Mouse (Mus musculus) midbrain, embryonic 12.5 days (tissue): Measurements from ENCODE around the gene Phf14. TPM values are rescaled to one million over a fixed set of nuclear protein-coding genes. Genes with fewer than 3 reads are reported as not detected.

Experiments
- ATAC-seq: fragments of 200-750 bp; cut with Nextera tagmentation; 2 replicates; pipeline ENCODE4 v1.8.0; 2017; ENCODE audit warnings: low read depth, moderate TSS enrichment, moderate library complexity; ENCODE audit not compliant: low FRiP score
- H3K27ac ChIP-seq: fragments of 300-500 bp; sonication (generic); replicated peaks from 2 replicates; pipeline ENCODE4 v1.5.1; 2016; ENCODE audit warnings: mild to moderate bottlenecking
- H3K27me3 ChIP-seq: fragments of 300-500 bp; sonication (generic); 2 replicates; pipeline ENCODE4 v1.6.1; 2016; ENCODE audit warnings: mild to moderate bottlenecking
- H3K36me3 ChIP-seq: fragments of 300-500 bp; sonication (generic); 2 replicates; pipeline ENCODE4 v1.6.1; 2016
- H3K4me1 ChIP-seq: fragments of 300-500 bp; sonication (generic); 2 replicates; pipeline ENCODE4 v1.6.1; 2016
- H3K4me2 ChIP-seq: fragments of 300-500 bp; sonication (generic); replicated peaks from 2 replicates; pipeline ENCODE4 v1.6.1; 2016; ENCODE audit warnings: mild to moderate bottlenecking, moderate library complexity
- H3K4me3 ChIP-seq: fragments of 300-500 bp; sonication (generic); 2 replicates; pipeline ENCODE4 v1.5.1; 2016; ENCODE audit warnings: mild to moderate bottlenecking
- H3K9ac ChIP-seq: fragments of 300-500 bp; sonication (generic); replicated peaks from 2 replicates; pipeline ENCODE4 v1.6.1; 2016; ENCODE audit warnings: mild to moderate bottlenecking, moderate library complexity
- H3K9me3 ChIP-seq: fragments of 300-500 bp; sonication (generic); 2 replicates; pipeline ENCODE4 v1.6.1; 2016; ENCODE audit warnings: mild to moderate bottlenecking
- WGBS: fragments of 180-500 bp; shearing (Covaris S2); methylation state at CpG from one replicate; pipeline ENCODE4 v1.1.7; 2016; 5-methylcytosine and 5-hydroxymethylcytosine counted together
- polyA plus RNA-seq: library from polyadenylated mRNA; unstranded; fragments of >200 nt; fragmentation: Nextera tagmentation; extraction: Ambion mirVana; gene quantifications from 2 replicates; pipeline ENCODE4 v1.2.1, GENCODE M21; 2016

Gene Phf14
- polyA plus RNA-seq, 1 experiment from 2014 or later, result 104 TPM

GRCm38 (mm10) chr6:12077338-12077737 is 169.7 kb downstream of the Phf14 start:
- Histone ChIP-seq H3K4me3 (no peak overlapping the region), H3K36me3 (no peaks in the 10 kb centered on the region; the same call in 1 of the 2 replicates), H3K27ac (no peak overlapping the region), H3K27me3 (no peaks in the 10 kb centered on the region), H3K9ac (no peak overlapping the region), H3K4me1 (no peaks in the 10 kb centered on the region), H3K4me2 (no peak overlapping the region), H3K9me3 (no peaks in the 10 kb centered on the region)
- no peak for ATAC-seq
- WGBS, result 74% methylated on average over 7 of the region's 7 CpGs

GRCm38 (mm10) chr6:12077880-12078618 is 170.4 kb downstream of the Phf14 start:
- no peaks in the 10 kb centered on the region; the same call in 1 of the 2 replicates for H3K36me3 ChIP-seq
- no peak overlapping the region for H3K4me2 ChIP-seq
- H3K9ac ChIP-seq, result no peak overlapping the region
- H3K4me3 ChIP-seq, result no peak overlapping the region
- no peak overlapping the region for H3K27ac ChIP-seq
- no peak for ATAC-seq
- no peaks in the 10 kb centered on the region for H3K4me1 ChIP-seq
- H3K27me3 ChIP-seq, result no peaks in the 10 kb centered on the region
- 78% methylated on average over 8 of the region's 8 CpGs for WGBS
- H3K9me3 ChIP-seq, result no peaks in the 10 kb centered on the region

- WGBS, result 88% methylated on average over 4 of the region's 4 CpGs
- H3K27me3 ChIP-seq, result no peaks in the 10 kb centered on the region
- no peak overlapping the region for H3K9ac ChIP-seq
- H3K27ac ChIP-seq, result no peak overlapping the region
- no peak overlapping the region for H3K4me2 ChIP-seq
- H3K36me3 ChIP-seq, result peaks cover 5% of the 10 kb centered on the region; the same call in 1 of the 2 replicates
- H3K4me1 ChIP-seq, result no peaks in the 10 kb centered on the region
- no peak for ATAC-seq
- H3K4me3 ChIP-seq, result no peak overlapping the region
- H3K9me3 ChIP-seq, result no peaks in the 10 kb centered on the region
These were observed 171.7 kb downstream of the Phf14 start for GRCm38 (mm10) chr6:12079260-12079659.

- H3K27me3 ChIP-seq, result no peaks in the 10 kb centered on the region
- no peak for ATAC-seq
- no peak overlapping the region for H3K4me2 ChIP-seq
- WGBS, result 89% methylated on average over 5 of the region's 5 CpGs
- H3K4me1 ChIP-seq, result no peaks in the 10 kb centered on the region
- H3K4me3 ChIP-seq, result no peak overlapping the region
- no peak overlapping the region for H3K27ac ChIP-seq
- H3K36me3 ChIP-seq, result peaks cover 5% of the 10 kb centered on the region; the same call in 1 of the 2 replicates
- H3K9me3 ChIP-seq, result no peaks in the 10 kb centered on the region
- H3K9ac ChIP-seq, result no peak overlapping the region
These were observed 172.8 kb downstream of the Phf14 start for GRCm38 (mm10) chr6:12080423-12080822.

DNA sequence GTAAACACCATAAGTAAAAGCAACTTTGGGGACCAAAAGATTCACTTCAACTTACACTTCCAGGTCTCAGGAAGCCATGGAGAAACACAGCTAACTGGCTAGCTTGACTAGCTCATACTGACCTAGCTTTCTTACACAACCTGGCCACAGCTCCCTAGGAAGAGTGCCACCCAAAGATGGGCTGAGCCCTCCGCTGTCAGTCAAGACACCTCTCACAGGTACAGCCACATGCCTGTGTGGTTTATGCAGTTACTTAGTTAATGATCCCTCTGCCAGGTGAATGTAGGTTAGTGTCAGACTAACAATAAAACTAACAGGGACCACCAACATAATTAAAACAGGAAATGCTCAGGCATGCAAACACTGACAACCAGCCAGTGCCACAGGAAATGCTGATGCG is 174.1 kb downstream of the Phf14 start:
- peaks cover 5% of the 10 kb centered on the region; the same call in 1 of the 2 replicates for H3K36me3 ChIP-seq
- no peak overlapping the region for H3K4me2 ChIP-seq
- H3K9me3 ChIP-seq, result no peaks in the 10 kb centered on the region
- no peaks in the 10 kb centered on the region for H3K4me1 ChIP-seq
- 94% methylated on average over 2 of the region's 2 CpGs for WGBS
- no peak overlapping the region for H3K27ac ChIP-seq
- no peak overlapping the region for H3K9ac ChIP-seq
- no peaks in the 10 kb centered on the region for H3K27me3 ChIP-seq
- no peak for ATAC-seq
- H3K4me3 ChIP-seq, result no peak overlapping the region

DNA sequence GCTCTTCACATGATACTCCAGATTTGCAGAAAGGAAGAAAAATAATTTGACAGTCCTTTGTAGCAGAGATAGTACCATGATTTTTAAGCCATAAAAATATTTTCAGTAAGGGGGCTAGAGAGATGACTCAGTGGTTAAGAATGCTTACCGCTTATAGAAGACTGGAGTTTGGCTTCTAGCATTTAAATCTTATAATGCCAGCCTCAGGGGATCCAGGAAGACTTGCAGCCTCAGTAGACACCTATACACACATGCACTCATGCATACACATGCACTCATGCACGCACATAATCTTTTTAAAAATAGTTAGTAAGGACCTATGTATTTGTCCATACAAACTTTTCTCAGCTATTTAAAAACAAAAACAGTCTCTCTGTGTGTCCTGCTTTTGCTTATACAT is 174.5 kb downstream of the Phf14 start:
- Histone ChIP-seq H3K9me3 (no peaks in the 10 kb centered on the region), H3K36me3 (peaks cover 5% of the 10 kb centered on the region; the same call in 1 of the 2 replicates), H3K27ac (no peak overlapping the region), H3K9ac (no peak overlapping the region), H3K4me1 (no peaks in the 10 kb centered on the region), H3K4me2 (no peak overlapping the region), H3K4me3 (no peak overlapping the region), H3K27me3 (no peaks in the 10 kb centered on the region)
- 81% methylated on average over 2 of the region's 2 CpGs for WGBS
- no peak for ATAC-seq

DNA sequence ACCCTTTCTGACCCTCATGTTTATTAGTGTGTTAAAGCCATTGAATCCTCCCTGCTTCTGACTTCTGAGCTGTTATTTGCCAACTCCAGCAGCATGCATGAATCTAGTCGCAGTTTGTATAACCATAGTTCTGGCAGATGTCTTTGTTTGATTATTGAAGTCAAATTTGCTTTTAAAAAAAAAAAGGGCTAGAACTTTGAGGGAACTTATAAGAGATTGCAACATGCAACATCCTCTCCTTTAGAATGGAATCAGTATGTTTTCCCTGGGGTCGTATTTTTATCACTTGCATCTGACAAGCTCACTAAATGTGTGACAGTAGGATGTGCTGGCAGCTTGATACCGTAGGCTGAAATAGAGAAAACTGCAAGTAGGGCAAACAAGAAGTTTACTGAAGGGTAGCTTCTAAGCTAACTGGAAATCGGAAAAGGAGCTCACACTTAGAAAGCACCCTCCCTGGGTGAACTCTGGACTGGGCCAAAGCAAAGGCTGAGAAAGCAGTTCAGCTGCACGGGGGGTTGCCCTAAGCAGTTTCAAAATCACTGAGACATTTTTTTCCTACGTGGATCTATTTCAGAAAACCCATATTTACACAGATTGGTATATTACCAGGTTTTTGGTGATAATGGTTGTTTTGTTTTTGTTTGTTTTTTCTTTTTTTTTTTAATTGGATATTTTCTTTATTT is 175.1 kb downstream of the Phf14 start:
- Histone ChIP-seq H3K27ac (no peak overlapping the region), H3K9ac (no peak overlapping the region), H3K4me2 (no peak overlapping the region), H3K4me3 (no peak overlapping the region), H3K36me3 (peaks cover 5% of the 10 kb centered on the region; the same call in 1 of the 2 replicates), H3K9me3 (no peaks in the 10 kb centered on the region), H3K4me1 (no peaks in the 10 kb centered on the region), H3K27me3 (no peaks in the 10 kb centered on the region)
- 87% methylated on average over 6 of the region's 6 CpGs for WGBS
- no peak for ATAC-seq

DNA sequence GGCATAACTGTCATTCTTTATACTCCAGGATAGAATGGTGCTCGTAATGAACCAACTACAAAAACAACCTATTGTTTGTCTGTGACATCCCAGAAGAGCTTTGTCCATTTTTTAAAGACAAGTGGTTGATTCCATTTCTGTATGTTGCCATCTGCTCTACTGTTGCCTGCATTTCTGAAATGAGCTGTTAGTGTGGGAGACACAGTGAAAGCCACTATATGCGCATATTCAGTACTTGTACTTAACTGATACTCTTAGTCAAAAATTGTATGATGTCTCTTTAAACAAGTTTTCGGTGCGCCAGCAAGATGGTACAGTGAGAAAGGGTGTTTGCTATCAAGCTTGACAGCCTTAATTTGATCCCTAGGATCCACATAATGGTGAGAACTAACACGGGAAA is 177.1 kb downstream of the Phf14 start:
- Histone ChIP-seq H3K4me1 (0 out of 2 replicates have a peak, but pooled peaks cover 3% of the 10 kb centered on the region), H3K9ac (no peak overlapping the region), H3K4me3 (no peak overlapping the region), H3K27me3 (no peaks in the 10 kb centered on the region), H3K27ac (no peak overlapping the region), H3K9me3 (no peaks in the 10 kb centered on the region), H3K36me3 (peaks cover 5% of the 10 kb centered on the region; the same call in 1 of the 2 replicates), H3K4me2 (no peak overlapping the region)
- no peak for ATAC-seq
- WGBS, result 87% methylated on average over 5 of the region's 5 CpGs

- H3K27me3 ChIP-seq, result no peaks in the 10 kb centered on the region
- 44% methylated on average over 3 of the region's 3 CpGs for WGBS
- no peak overlapping the region for H3K4me2 ChIP-seq
- ATAC-seq, result no peak
- no peak overlapping the region for H3K9ac ChIP-seq
- 0 out of 2 replicates have a peak, but pooled peaks cover 3% of the 10 kb centered on the region for H3K4me1 ChIP-seq
- no peaks in the 10 kb centered on the region for H3K9me3 ChIP-seq
- H3K4me3 ChIP-seq, result no peak overlapping the region
- H3K36me3 ChIP-seq, result no peaks in the 10 kb centered on the region
- H3K27ac ChIP-seq, result no peak overlapping the region
These were observed 181.9 kb downstream of the Phf14 start for GRCm38 (mm10) chr6:12089439-12089992.

DNA sequence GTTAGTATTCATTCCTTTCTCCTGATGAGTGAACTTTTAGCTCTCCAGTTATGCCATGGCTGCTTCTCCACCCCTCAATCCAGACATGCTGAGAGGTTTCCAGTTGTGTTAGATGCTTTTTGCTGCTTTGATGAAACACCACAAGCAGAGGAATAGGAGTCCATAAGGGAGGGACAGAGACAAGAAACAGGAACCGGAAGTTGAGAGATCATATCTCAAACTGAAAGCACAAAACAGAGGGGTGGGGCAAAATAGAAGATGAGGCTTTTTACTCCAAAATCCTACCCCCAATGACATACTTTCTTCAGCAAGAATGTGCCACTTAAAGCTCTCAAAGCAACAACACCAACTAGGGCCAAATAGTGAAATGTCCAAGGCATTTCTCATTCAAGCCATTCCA is 188.1 kb downstream of the Phf14 start:
- no peak overlapping the region for H3K9ac ChIP-seq
- no peak for ATAC-seq
- H3K27ac ChIP-seq, result no peak overlapping the region
- no peaks in the 10 kb centered on the region for H3K9me3 ChIP-seq
- H3K36me3 ChIP-seq, result no peaks in the 10 kb centered on the region
- 100% methylated on average over 1 of the region's 1 CpGs for WGBS
- H3K27me3 ChIP-seq, result no peaks in the 10 kb centered on the region
- H3K4me1 ChIP-seq, result no peaks in the 10 kb centered on the region
- H3K4me2 ChIP-seq, result no peak overlapping the region
- H3K4me3 ChIP-seq, result no peak overlapping the region

DNA sequence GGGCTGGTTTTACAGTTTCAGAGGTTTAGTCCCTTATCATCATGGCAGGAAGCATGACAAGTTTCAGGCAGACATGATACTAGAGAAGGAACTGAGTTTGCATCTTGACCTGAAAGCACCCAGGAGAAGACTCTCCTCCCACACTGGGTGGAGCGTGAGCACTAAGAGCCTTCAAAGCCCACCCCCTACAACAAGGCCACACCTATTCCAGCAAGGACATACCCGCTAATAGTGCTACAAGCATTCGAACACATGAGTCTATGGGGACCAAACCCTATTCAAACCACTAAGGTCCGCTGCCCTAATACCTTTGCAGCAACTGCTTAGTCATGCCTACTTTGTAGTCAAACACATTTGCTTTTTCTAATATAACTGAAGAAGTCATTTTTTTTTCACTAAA is 189.5 kb downstream of the Phf14 start:
- Histone ChIP-seq H3K27me3 (no peaks in the 10 kb centered on the region), H3K9me3 (no peaks in the 10 kb centered on the region), H3K4me1 (no peaks in the 10 kb centered on the region), H3K36me3 (no peaks in the 10 kb centered on the region), H3K4me2 (peak overlapping the region; percentile 17; the same call in 1 of the 2 replicates), H3K9ac (no peak overlapping the region), H3K27ac (no peak overlapping the region), H3K4me3 (no peak overlapping the region)
- 45% methylated on average over 4 of the region's 4 CpGs for WGBS
- ATAC-seq, result 0 out of 2 replicates have a peak, but pooled peaks have one; percentile 56

DNA sequence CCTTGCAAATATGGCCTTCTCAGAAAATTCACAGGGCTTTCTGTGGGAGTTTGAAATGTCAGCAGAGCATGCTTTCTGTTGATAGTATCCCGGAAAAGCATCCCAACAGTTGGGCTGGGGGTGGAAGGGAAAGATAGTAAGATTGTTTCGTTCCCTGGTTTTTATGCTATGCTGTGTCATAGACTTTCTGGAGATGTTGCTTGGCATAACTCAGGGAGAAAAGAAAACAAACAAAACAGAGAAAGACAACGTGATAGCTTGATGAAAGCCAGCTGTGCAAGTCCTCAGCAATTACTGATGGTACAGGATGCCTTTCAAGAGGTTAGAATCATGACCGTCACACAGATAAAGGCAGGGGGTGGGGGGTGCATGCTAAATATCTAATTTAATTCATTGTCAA is 197.5 kb downstream of the Phf14 start:
- no peaks in the 10 kb centered on the region for H3K36me3 ChIP-seq
- no peaks in the 10 kb centered on the region for H3K4me1 ChIP-seq
- no peaks in the 10 kb centered on the region for H3K9me3 ChIP-seq
- 72% methylated on average over 4 of the region's 4 CpGs for WGBS
- no peak overlapping the region for H3K9ac ChIP-seq
- no peaks in the 10 kb centered on the region for H3K27me3 ChIP-seq
- H3K27ac ChIP-seq, result no peak overlapping the region
- no peak overlapping the region for H3K4me2 ChIP-seq
- no peak for ATAC-seq
- no peak overlapping the region for H3K4me3 ChIP-seq
